Mouse (Mus musculus) hindbrain, embryonic 13.5 days (tissue): ENCODE measurements around the gene Gemin7. TPM values are rescaled to one million over a fixed set of nuclear protein-coding genes. Genes with fewer than 3 reads are reported as not detected.
A peak's percentile ranks its signal among the peaks of the same experiment; 100 is the strongest.

ENCODE experiments used
- ATAC-seq: fragments of 200-750 bp; cut with Nextera tagmentation; 2 replicates; pipeline ENCODE4 v1.8.0; 2017; ENCODE audit warnings: moderate TSS enrichment; ENCODE audit not compliant: low FRiP score
- H3K27ac ChIP-seq: fragments of 300-500 bp; sonication (generic); 2 replicates; pipeline ENCODE4 v1.5.1; 2015; ENCODE audit warnings: inconsistent platforms, mild to moderate bottlenecking, moderate library complexity
- H3K27me3 ChIP-seq: fragments of 300-500 bp; sonication (generic); 2 replicates; pipeline ENCODE4 v1.6.1; 2015; ENCODE audit warnings: mild to moderate bottlenecking, inconsistent platforms
- H3K36me3 ChIP-seq: fragments of 300-500 bp; sonication (generic); 2 replicates; pipeline ENCODE4 v1.6.1; 2015; ENCODE audit warnings: mild to moderate bottlenecking, inconsistent platforms
- H3K4me1 ChIP-seq: fragments of 300-500 bp; sonication (generic); replicated peaks from 2 replicates; pipeline ENCODE4 v1.6.1; 2015; ENCODE audit warnings: inconsistent platforms
- H3K4me2 ChIP-seq: fragments of 300-500 bp; sonication (generic); 2 replicates; pipeline ENCODE4 v1.6.1; 2015; ENCODE audit warnings: inconsistent platforms, mild to moderate bottlenecking, moderate library complexity
- H3K4me3 ChIP-seq: fragments of 300-500 bp; sonication (generic); 2 replicates; pipeline ENCODE4 v1.5.1; 2015; ENCODE audit warnings: mild to moderate bottlenecking, inconsistent platforms
- H3K9ac ChIP-seq: fragments of 300-500 bp; sonication (generic); 2 replicates; pipeline ENCODE4 v1.6.1; 2015; ENCODE audit warnings: mild to moderate bottlenecking, inconsistent platforms
- H3K9me3 ChIP-seq: fragments of 300-500 bp; sonication (generic); 2 replicates; pipeline ENCODE4 v1.6.1; 2016; ENCODE audit warnings: inconsistent platforms
- WGBS: fragments of 180-500 bp; shearing (Covaris S2); methylation state at CpG from one replicate; pipeline ENCODE4 v1.1.7; 2015; 5-methylcytosine and 5-hydroxymethylcytosine counted together
- polyA plus RNA-seq: library from polyadenylated mRNA; unstranded; fragments of >200 nt; fragmentation: Nextera tagmentation; extraction: Ambion mirVana; gene quantifications from 2 replicates; pipeline ENCODE4 v1.2.1, GENCODE M21; 2015

Gene Gemin7
- polyA plus RNA-seq, 1 experiment from 2014 or later = 139 TPM

DNA sequence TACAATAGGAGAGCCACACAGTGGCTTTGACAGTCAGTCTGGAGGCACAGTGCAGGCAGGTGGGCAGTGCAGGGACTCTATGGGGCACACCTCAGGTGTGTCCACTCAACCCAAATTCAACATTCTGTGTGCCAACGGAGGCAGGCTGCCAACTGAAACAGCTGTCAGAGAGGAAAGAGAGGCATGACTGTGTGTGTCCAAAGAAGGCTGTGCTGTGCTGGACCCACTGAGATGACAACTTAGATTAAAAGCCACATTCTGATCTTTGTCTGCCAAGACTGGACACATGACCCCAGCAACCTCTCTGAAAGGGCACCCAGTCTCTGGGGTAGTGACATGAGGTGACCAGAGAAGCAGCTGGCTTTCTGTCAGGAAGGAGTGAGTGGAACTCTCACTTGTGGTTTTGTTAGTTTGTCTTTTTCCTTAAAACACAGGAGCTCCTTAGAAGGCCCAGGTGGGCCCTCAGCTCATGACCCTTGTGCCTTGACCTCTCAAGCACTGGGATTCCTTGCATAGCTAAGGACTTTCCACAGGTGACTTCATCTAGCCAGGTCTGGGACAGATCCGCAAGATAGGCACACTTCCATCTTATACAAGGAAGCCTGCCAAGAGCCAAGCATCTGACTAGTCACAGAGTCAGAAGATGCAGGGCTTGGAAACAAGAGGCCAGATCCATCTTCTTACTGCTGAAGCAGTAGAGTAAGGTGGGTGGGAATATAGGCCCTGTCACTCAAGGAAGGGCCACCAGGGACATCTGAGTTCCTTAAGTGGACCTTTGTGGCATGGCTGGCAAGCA lies 36.4 kb downstream of the Gemin7 start:
- ATAC-seq = no peak
- Histone ChIP-seq H3K9me3 (no peaks in the 10 kb centered on the region), H3K4me3 (no peak overlapping the region), H3K36me3 (no peaks in the 10 kb centered on the region), H3K27ac (peak overlapping the region; percentile 70; the same call in 1 of the 2 replicates), H3K4me2 (no peak overlapping the region), H3K9ac (peak overlapping the region; percentile 13; the same call in 1 of the 2 replicates), H3K27me3 (no peaks in the 10 kb centered on the region), H3K4me1 (peaks cover 48% of the 10 kb centered on the region)
- WGBS = 94% methylated on average over 2 of the region's 2 CpGs

- WGBS = 93% methylated on average over 10 of the region's 10 CpGs
- no peaks in the 10 kb centered on the region for H3K9me3 ChIP-seq
- no peak overlapping the region for H3K4me2 ChIP-seq
- peaks cover 55% of the 10 kb centered on the region for H3K36me3 ChIP-seq
- no peak for ATAC-seq
- no peak overlapping the region for H3K9ac ChIP-seq
- H3K4me3 ChIP-seq = no peak overlapping the region
- peaks cover 10% of the 10 kb centered on the region for H3K4me1 ChIP-seq
- no peaks in the 10 kb centered on the region for H3K27me3 ChIP-seq
- H3K27ac ChIP-seq = no peak overlapping the region
Measured at GRCm38 (mm10) chr7:19534676-19535075, 42.7 kb downstream of the Gemin7 start.

- ATAC-seq = no peak
- H3K9me3 ChIP-seq = no peaks in the 10 kb centered on the region
- no peak overlapping the region for H3K27ac ChIP-seq
- no peak overlapping the region for H3K9ac ChIP-seq
- WGBS = 88% methylated on average over 14 of the region's 14 CpGs
- peaks cover 6% of the 10 kb centered on the region for H3K4me1 ChIP-seq
- no peak overlapping the region for H3K4me3 ChIP-seq
- peaks cover 69% of the 10 kb centered on the region for H3K36me3 ChIP-seq
- H3K4me2 ChIP-seq = no peak overlapping the region
- no peaks in the 10 kb centered on the region for H3K27me3 ChIP-seq
Measured at GRCm38 (mm10) chr7:19532240-19532639, 45.2 kb downstream of the Gemin7 start.

GRCm38 (mm10) chr7:19531077-19531476 lies 46.3 kb downstream of the Gemin7 start:
- H3K4me2 ChIP-seq = no peak overlapping the region
- H3K9me3 ChIP-seq = no peaks in the 10 kb centered on the region
- WGBS = 77% methylated on average over 10 of the region's 10 CpGs
- no peak overlapping the region for H3K27ac ChIP-seq
- H3K4me1 ChIP-seq = no peaks in the 10 kb centered on the region; the same call in 1 of the 2 replicates
- no peaks in the 10 kb centered on the region for H3K27me3 ChIP-seq
- H3K36me3 ChIP-seq = peaks cover 69% of the 10 kb centered on the region
- ATAC-seq = no peak
- H3K4me3 ChIP-seq = no peak overlapping the region
- H3K9ac ChIP-seq = no peak overlapping the region

DNA sequence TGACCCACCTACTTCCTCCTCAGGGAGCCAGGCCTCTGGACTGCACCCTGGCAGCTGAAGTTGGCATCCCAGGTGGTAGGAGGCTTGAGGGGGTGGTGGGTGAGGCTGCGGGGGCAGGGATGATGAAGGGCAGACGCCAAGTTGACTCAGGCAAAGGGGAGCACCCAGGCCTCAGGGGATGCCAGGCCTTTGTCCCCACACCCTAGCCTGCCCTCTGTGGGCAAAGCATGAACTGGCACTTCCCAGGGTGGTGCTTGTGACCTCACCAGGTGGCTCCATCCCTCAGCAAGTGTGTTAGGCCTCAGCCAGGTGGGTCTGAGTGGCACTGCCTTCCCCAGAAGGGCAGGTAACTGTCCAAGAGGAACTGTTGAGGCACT lies 52.3 kb downstream of the Gemin7 start:
- H3K27ac ChIP-seq = no peak overlapping the region
- ATAC-seq = no peak
- H3K9ac ChIP-seq = no peak overlapping the region
- peaks cover 18% of the 10 kb centered on the region for H3K36me3 ChIP-seq
- H3K4me3 ChIP-seq = no peak overlapping the region
- peak overlapping the region; percentile 78; the same call in 1 of the 2 replicates for H3K4me2 ChIP-seq
- 72% methylated on average over 2 of the region's 2 CpGs for WGBS
- H3K27me3 ChIP-seq = peaks cover 58% of the 10 kb centered on the region
- H3K4me1 ChIP-seq = peaks cover 29% of the 10 kb centered on the region
- H3K9me3 ChIP-seq = no peaks in the 10 kb centered on the region

GRCm38 (mm10) chr7:19524420-19525104 lies 52.8 kb downstream of the Gemin7 start:
- H3K36me3 ChIP-seq = peaks cover 13% of the 10 kb centered on the region
- H3K9me3 ChIP-seq = no peaks in the 10 kb centered on the region
- ATAC-seq = peak; percentile 52
- peak overlapping the region; percentile 78 for H3K4me2 ChIP-seq
- peak overlapping the region; percentile 42 for H3K4me3 ChIP-seq
- no peak overlapping the region for H3K27ac ChIP-seq
- peaks cover 34% of the 10 kb centered on the region for H3K4me1 ChIP-seq
- 14% methylated on average over 24 of the region's 24 CpGs for WGBS
- peak overlapping the region; percentile 68 for H3K9ac ChIP-seq
- H3K27me3 ChIP-seq = peaks cover 63% of the 10 kb centered on the region

DNA sequence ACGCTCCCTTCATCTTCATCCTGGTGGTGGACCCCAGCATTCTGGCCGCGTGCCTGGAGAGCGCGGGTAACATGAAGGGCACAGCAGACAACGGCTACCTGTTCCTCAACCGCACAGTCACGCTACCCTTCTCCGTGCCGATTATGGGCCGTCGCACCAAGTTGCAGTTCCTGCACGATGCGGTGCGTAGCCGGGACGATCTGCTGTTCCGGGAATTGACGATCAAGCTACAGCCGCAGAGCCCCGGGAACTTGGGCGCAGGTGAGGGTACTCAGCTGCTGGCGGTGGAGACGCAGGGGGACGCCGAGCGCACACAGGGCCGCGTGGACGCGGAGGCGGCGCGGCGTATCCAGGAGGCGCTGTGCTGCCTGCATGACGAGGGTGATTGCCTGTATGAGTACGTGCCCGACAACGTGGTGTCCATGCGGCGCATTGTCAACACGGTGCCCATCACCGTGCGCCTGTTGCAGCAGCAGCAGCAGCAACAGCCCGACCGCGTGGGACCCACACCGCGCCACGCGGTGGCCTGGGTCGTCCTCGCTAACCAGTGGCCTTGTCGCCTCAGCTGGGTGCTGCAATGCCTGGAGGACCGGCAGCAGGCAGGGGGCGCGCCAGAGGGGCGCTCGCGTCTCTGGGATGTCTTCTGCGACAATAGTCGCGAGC lies 53.5 kb downstream of the Gemin7 start:
- peak overlapping the region; percentile 68 for H3K9ac ChIP-seq
- 2% methylated on average over 64 of the region's 64 CpGs for WGBS
- H3K4me1 ChIP-seq = peaks cover 35% of the 10 kb centered on the region
- no peaks in the 10 kb centered on the region for H3K9me3 ChIP-seq
- H3K4me2 ChIP-seq = peak overlapping the region; percentile 78
- no peak overlapping the region for H3K27ac ChIP-seq
- ATAC-seq = peak; percentile 75
- H3K4me3 ChIP-seq = peak overlapping the region; percentile 42
- H3K36me3 ChIP-seq = peaks cover 6% of the 10 kb centered on the region
- peaks cover 70% of the 10 kb centered on the region for H3K27me3 ChIP-seq

- Histone ChIP-seq H3K9ac (peak overlapping the region; percentile 68), H3K27ac (no peak overlapping the region), H3K4me1 (peaks cover 35% of the 10 kb centered on the region), H3K4me2 (peak overlapping the region; percentile 78), H3K9me3 (no peaks in the 10 kb centered on the region), H3K27me3 (peaks cover 77% of the 10 kb centered on the region), H3K36me3 (no peaks in the 10 kb centered on the region), H3K4me3 (peak overlapping the region; percentile 42)
- 15% methylated on average over 72 of the region's 72 CpGs for WGBS
- ATAC-seq = no peak; the same call in 1 of the 2 replicates
Measured at GRCm38 (mm10) chr7:19523017-19523756, 54.2 kb downstream of the Gemin7 start.

GRCm38 (mm10) chr7:19520032-19520431 lies 57.4 kb downstream of the Gemin7 start:
- Histone ChIP-seq H3K27ac (no peak overlapping the region), H3K4me2 (peak overlapping the region; percentile 50), H3K9ac (peak overlapping the region; percentile 71), H3K4me3 (peak overlapping the region; percentile 24), H3K4me1 (peaks cover 41% of the 10 kb centered on the region), H3K36me3 (no peaks in the 10 kb centered on the region), H3K9me3 (no peaks in the 10 kb centered on the region), H3K27me3 (peaks cover 85% of the 10 kb centered on the region)
- no peak for ATAC-seq
- 7% methylated on average over 18 of the region's 23 CpGs for WGBS

DNA sequence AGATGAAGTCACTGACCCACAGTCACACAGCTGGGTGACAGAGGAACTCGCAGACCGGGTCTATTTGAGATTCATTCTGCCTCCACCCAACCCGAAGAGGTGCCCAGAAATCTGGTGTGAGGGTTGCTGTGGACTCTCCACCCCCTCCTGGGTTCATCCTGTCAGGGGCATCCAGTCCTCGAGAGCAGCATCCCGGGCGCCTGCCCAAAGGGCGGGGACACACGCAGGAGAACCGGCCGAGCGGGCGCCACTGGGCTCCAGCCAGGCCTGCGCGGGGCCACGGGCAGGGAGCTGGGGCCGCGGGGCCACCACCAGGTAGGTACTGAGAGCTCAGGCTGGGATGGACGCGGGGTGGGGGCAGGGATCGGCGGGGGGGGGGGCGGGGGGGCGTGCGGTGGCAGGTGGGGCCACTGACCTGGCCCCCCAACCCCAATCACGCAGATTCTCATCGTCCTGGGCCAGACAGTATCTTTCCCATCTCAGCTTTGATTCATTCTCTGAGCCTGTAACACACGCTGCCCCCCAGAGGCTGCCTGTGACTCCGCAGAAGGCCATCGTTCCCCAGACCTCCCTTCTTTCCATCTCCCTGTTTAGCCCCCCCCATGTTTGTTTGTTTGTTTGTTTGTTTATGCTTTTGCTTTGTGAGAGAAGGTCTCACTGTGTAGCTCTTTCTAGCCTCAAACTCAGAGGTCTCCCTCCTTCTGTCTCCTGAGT lies 59.6 kb downstream of the Gemin7 start, which contains the start of gene Nkpd1:
Gene Nkpd1 (plus strand): TSS at position 187 of the 714 bp plus-strand sequence.
- Histone ChIP-seq H3K4me1 (peaks cover 19% of the 10 kb centered on the region), H3K4me3 (peak within 1 kb of the TSS; percentile 24), H3K27me3 (peaks cover 63% of the 10 kb centered on the region), H3K36me3 (no peaks in the 10 kb centered on the region), H3K27ac (no peak within 1 kb of the TSS), H3K9ac (peak within 1 kb of the TSS; percentile 70), H3K4me2 (peak within 1 kb of the TSS; percentile 49), H3K9me3 (no peaks in the 10 kb centered on the region)
- no peak for ATAC-seq
- WGBS = 5% methylated on average over 22 of the region's 29 CpGs
